Mouse (Mus musculus) liver, postnatal 0 days (tissue): ENCODE data around the gene Nr2e3. TPM values are rescaled to one million over a fixed set of nuclear protein-coding genes. Genes with fewer than 3 reads are reported as not detected.
"Not testable (repeated sequence)": the region's sequence is repeated elsewhere in the genome, so short reads cannot be mapped to it uniquely, and the experiment has no call there.

ENCODE experiments used
- ATAC-seq: fragments of 200-750 bp; cut with Nextera tagmentation; 2 replicates; pipeline ENCODE4 v1.8.0; 2017; ENCODE audit warnings: mild to moderate bottlenecking, moderate library complexity
- DNase-seq: peaks from one replicate; pipeline ENCODE4 v3.0.0-alpha.2; 2016
- H3K27ac ChIP-seq: fragments of 300-500 bp; sonication (generic); 2 replicates; pipeline ENCODE4 v1.5.1; 2014; ENCODE audit warnings: antibody characterized with exemption, moderate library complexity, mild to moderate bottlenecking, low read depth
- H3K27me3 ChIP-seq: fragments of 300-500 bp; sonication (generic); 2 replicates; pipeline ENCODE4 v1.6.1; 2014; ENCODE audit warnings: low read length, control low read depth, mixed read lengths; ENCODE audit not compliant: insufficient read depth
- H3K36me3 ChIP-seq: fragments of 300-500 bp; sonication (generic); replicated peaks from 2 replicates; pipeline ENCODE4 v1.6.1; 2014; ENCODE audit warnings: mild to moderate bottlenecking, control low read depth, low read length, moderate library complexity, mixed read lengths; ENCODE audit not compliant: insufficient read depth
- H3K4me1 ChIP-seq: fragments of 300-500 bp; sonication (generic); 2 replicates; pipeline ENCODE4 v1.6.1; 2014; ENCODE audit warnings: antibody characterized with exemption, mild to moderate bottlenecking, control low read depth; ENCODE audit not compliant: insufficient read depth
- H3K4me2 ChIP-seq: fragments of 300-500 bp; sonication (generic); 2 replicates; pipeline ENCODE4 v1.6.1; 2014; ENCODE audit warnings: low read depth, mild to moderate bottlenecking, low read length, moderate library complexity, mixed read lengths
- H3K4me3 ChIP-seq: fragments of 300-500 bp; sonication (generic); 2 replicates; pipeline ENCODE4 v1.5.1; 2014; ENCODE audit warnings: low read depth, low read length
- H3K9ac ChIP-seq: fragments of 300-500 bp; sonication (generic); replicated peaks from 2 replicates; pipeline ENCODE4 v1.6.1; 2014; ENCODE audit warnings: mild to moderate bottlenecking, moderate library complexity
- H3K9me3 ChIP-seq: fragments of 300-500 bp; sonication (generic); 2 replicates; pipeline ENCODE4 v1.6.1; 2016; ENCODE audit warnings: mild to moderate bottlenecking, control low read depth, low read length, mixed read lengths
- CTCF ChIP-seq: sonication (generic); IDR thresholded peaks from 2 replicates; pipeline ENCODE4 v1.5.1; 2016; ENCODE audit warnings: antibody characterized with exemption, low read depth
- EP300 ChIP-seq: IDR thresholded peaks from 2 replicates; pipeline ENCODE4 v1.6.1; 2016; ENCODE audit warnings: antibody characterized with exemption, low read depth, mild to moderate bottlenecking
- WGBS: fragments of 180-500 bp; shearing (Covaris S2); extraction: QIAGEN DNeasy Blood & Tissue Kit; methylation state at CpG from one replicate; pipeline ENCODE4 v1.1.7; 2014; ENCODE audit not compliant: insufficient replicate concordance; 5-methylcytosine and 5-hydroxymethylcytosine counted together
- polyA plus RNA-seq: library from polyadenylated mRNA; unstranded; fragments of >200 nt; fragmentation: Nextera tagmentation; extraction: Ambion mirVana; gene quantifications from 2 replicates; pipeline ENCODE4 v1.2.1, GENCODE M21; 2015

The Nr2e3 gene
- polyA plus RNA-seq, 1 experiment from 2014 or later = not detected

DNA sequence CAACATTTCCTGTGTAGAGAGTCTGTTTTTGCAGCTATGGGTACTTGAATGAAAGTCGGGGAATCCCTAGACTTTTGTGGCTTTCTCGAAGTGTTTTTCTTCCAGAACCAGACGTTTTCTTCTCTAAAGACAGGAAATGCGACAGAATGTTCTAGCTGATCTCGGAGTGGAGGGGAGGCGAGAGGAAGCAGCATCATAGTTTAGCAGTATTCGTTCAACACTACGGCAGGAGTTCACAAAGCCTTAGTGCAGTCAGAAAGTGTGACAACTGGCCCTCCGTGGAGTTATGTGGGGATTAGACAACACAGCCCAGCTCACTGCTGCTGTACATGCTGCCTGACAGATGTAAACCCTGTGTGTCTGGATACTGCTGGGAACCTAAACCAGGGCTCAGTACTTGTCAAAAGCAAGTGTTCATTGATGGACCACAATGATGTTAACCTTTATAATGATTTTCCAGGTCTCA, 18.5 kb downstream of the Nr2e3 start:
- Histone ChIP-seq H3K9me3 (no peaks in the 10 kb centered on the region), H3K4me3 (no peak overlapping the region), H3K4me2 (no peak overlapping the region), H3K27me3 (peaks cover 37% of the 10 kb centered on the region), H3K4me1 (no peaks in the 10 kb centered on the region), H3K36me3 (no peaks in the 10 kb centered on the region), H3K27ac (no peak overlapping the region), H3K9ac (no peak overlapping the region)
- WGBS = 22% methylated on average over 9 of the region's 9 CpGs
- no peak for TF ChIP-seq EP300
- no peak for TF ChIP-seq CTCF
- DNase-seq (no peak), ATAC-seq (no peak)

DNA sequence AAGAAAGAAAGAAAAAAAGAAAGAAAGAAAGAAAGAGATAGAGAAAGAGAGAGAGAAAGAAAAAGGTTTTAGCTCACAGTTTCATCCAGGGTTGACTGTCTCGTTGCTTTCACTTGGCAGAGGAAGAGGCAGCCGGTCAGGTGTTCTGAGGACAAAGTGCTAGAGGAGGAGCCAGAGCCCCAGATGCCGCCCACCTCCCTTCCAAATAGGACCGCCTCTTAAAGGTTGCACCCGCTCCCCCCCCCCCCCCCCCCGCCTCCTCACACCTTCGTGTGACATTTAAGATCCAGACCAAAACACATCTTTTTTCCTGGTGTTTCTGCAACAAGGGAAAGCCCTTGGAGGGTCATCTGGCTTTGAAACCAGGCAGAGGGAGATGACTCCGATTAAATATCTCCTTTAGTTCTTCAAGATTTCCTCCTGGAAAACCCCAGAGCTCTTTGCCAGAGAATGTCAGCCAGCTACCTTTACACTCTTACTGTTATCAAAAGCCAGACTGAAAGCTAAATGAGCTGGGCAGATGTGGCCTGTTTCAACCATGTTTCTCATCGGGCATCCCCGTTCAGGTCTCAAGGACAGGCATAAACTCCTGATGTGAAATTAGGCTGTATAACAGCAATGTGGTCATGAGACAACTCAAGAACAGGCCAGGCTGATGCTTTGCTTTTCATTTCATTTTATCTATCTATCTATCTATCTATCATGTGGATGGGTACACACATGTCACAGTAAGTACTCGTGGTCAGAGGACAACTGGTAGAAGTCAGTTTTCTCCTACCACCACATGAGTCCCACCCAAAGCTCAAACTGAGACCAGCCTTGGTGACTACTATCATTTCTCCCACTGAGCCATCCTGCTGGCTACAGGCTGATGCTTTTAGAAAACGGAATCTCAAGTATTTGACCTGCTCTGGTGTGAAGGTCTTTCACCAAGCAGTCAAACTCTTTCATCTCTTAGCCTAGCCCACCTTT, 19.3 kb downstream of the Nr2e3 start:
- no peak for ATAC-seq
- no peaks in the 10 kb centered on the region for H3K36me3 ChIP-seq
- H3K27ac ChIP-seq = no peak overlapping the region
- H3K9ac ChIP-seq = no peak overlapping the region
- peaks cover 32% of the 10 kb centered on the region for H3K27me3 ChIP-seq
- no peaks in the 10 kb centered on the region for H3K9me3 ChIP-seq
- H3K4me2 ChIP-seq = no peak overlapping the region
- no peak for TF ChIP-seq CTCF
- no peak for TF ChIP-seq EP300
- no peak overlapping the region for H3K4me3 ChIP-seq
- H3K4me1 ChIP-seq = no peaks in the 10 kb centered on the region
- 50% methylated on average over 12 of the region's 12 CpGs for WGBS
- no peak for DNase-seq

- ATAC-seq (no peak), DNase-seq (no peak)
- TF ChIP-seq EP300 (no peak), CTCF (no peak)
- H3K27ac ChIP-seq = no peak overlapping the region
- peaks cover 22% of the 10 kb centered on the region for H3K27me3 ChIP-seq
- no peak overlapping the region for H3K9ac ChIP-seq
- H3K36me3 ChIP-seq = no peaks in the 10 kb centered on the region
- H3K4me3 ChIP-seq = no peak overlapping the region
- H3K9me3 ChIP-seq = no peaks in the 10 kb centered on the region
- WGBS = 59% methylated on average over 2 of the region's 2 CpGs
- H3K4me2 ChIP-seq = no peak overlapping the region
- H3K4me1 ChIP-seq = no peaks in the 10 kb centered on the region
Observed at GRCm38 (mm10) chr9:59939691-59940090, 20.8 kb downstream of the Nr2e3 start.

- Histone ChIP-seq H3K27me3 (peaks cover 20% of the 10 kb centered on the region), H3K9me3 (no peaks in the 10 kb centered on the region), H3K27ac (no peak overlapping the region), H3K4me3 (no peak overlapping the region), H3K4me2 (no peak overlapping the region), H3K9ac (no peak overlapping the region), H3K36me3 (no peaks in the 10 kb centered on the region), H3K4me1 (no peaks in the 10 kb centered on the region)
- 84% methylated on average over 8 of the region's 8 CpGs for WGBS
- TF ChIP-seq CTCF (no peak), EP300 (no peak)
- no peak for ATAC-seq
- no peak for DNase-seq
Observed at GRCm38 (mm10) chr9:59938529-59938928, 21.9 kb downstream of the Nr2e3 start.

DNA sequence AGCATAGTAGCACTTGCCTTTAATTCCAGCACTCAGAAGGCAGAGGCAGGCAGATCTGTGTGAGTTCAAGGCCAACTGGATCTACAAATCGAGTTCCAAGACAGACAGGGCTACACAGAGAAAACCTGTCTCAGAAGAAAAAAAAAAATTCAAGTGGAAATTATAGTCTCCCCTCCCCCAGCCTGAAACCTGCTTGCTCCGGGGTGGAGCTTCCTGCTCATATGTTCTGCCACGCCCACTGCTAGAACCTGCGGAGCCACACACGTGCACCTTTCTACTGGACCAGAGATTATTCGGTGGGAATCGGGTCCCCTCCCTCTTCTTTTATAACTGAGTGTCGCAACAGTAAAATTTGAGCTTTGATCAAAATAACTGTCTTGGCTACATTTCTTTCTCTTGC, 24.6 kb downstream of the Nr2e3 start:
- H3K4me3 ChIP-seq, H3K36me3 ChIP-seq, DNase-seq, H3K27ac ChIP-seq, H3K4me1 ChIP-seq, ATAC-seq, H3K9me3 ChIP-seq, H3K4me2 ChIP-seq, H3K9ac ChIP-seq: not testable (repeated sequence)
- WGBS = 64% methylated on average over 8 of the region's 8 CpGs
- H3K27me3 ChIP-seq = peaks cover 10% of the 10 kb centered on the region; the same call in 1 of the 2 replicates

- no peak overlapping the region for H3K27ac ChIP-seq
- WGBS = 63% methylated on average over 3 of the region's 3 CpGs
- no peak overlapping the region for H3K4me2 ChIP-seq
- no peak for DNase-seq
- no peak overlapping the region for H3K9ac ChIP-seq
- no peaks in the 10 kb centered on the region for H3K36me3 ChIP-seq
- H3K9me3 ChIP-seq = no peaks in the 10 kb centered on the region
- no peaks in the 10 kb centered on the region for H3K27me3 ChIP-seq
- no peaks in the 10 kb centered on the region for H3K4me1 ChIP-seq
- H3K4me3 ChIP-seq = no peak overlapping the region
- no peak for ATAC-seq
- TF ChIP-seq CTCF = no peak
- TF ChIP-seq EP300 = no peak
Observed at GRCm38 (mm10) chr9:59930248-59930647, 30.2 kb downstream of the Nr2e3 start.
